Mouse (Mus musculus) gastrocnemius, postnatal 10 days (tissue): ENCODE measurements at regions not wholly inside any gene's neighbourhood (a gene's known extent, or its start where the extent isn't known, plus 50 kb on each side); places are given as distances from the start of the nearest gene placed in this dataset.

Experiments
- DNase-seq: peaks from one replicate; pipeline ENCODE4 v3.0.0; 2021; ENCODE audit warnings: mixed read lengths

- DNase-seq, result no peak
These were observed 103.3 kb upstream of the Tbl1xr1 start for GRCm38 (mm10) chr3:21973153-21973552.

GRCm38 (mm10) chr3:21973681-21974080, 102.8 kb upstream of the Tbl1xr1 start:
- DNase-seq, result no peak

- no peak for DNase-seq
These were observed 101.7 kb upstream of the Tbl1xr1 start for GRCm38 (mm10) chr3:21974766-21975165.

GRCm38 (mm10) chr3:21977775-21978174, 98.7 kb upstream of the Tbl1xr1 start:
- no peak for DNase-seq

GRCm38 (mm10) chr3:21982991-21983390, 93.5 kb upstream of the Tbl1xr1 start:
- DNase-seq, result no peak

- DNase-seq, result no peak
These were observed 92.3 kb upstream of the Tbl1xr1 start for GRCm38 (mm10) chr3:21983993-21984725.

GRCm38 (mm10) chr3:21984807-21985206, 91.6 kb upstream of the Tbl1xr1 start:
- DNase-seq, result no peak

- no peak for DNase-seq
These were observed 90.1 kb upstream of the Tbl1xr1 start for GRCm38 (mm10) chr3:21986164-21986892.

- no peak for DNase-seq
These were observed 89.6 kb upstream of the Tbl1xr1 start for GRCm38 (mm10) chr3:21986893-21987250.

- DNase-seq, result no peak
These were observed 88.9 kb upstream of the Tbl1xr1 start for GRCm38 (mm10) chr3:21987455-21988009.

GRCm38 (mm10) chr3:21988010-21988531, 88.4 kb upstream of the Tbl1xr1 start:
- no peak for DNase-seq

GRCm38 (mm10) chr3:21990526-21990925, 85.9 kb upstream of the Tbl1xr1 start:
- DNase-seq, result no peak

- DNase-seq, result no peak
These were observed 84.7 kb upstream of the Tbl1xr1 start for GRCm38 (mm10) chr3:21991681-21992152.

GRCm38 (mm10) chr3:21992203-21992602, 84.2 kb upstream of the Tbl1xr1 start:
- no peak for DNase-seq

- DNase-seq, result no peak
These were observed 82.5 kb upstream of the Tbl1xr1 start for GRCm38 (mm10) chr3:21993961-21994360.

GRCm38 (mm10) chr3:21995566-21996391, 80.7 kb upstream of the Tbl1xr1 start:
- DNase-seq, result no peak

- DNase-seq, result no peak
These were observed 79.1 kb upstream of the Tbl1xr1 start for GRCm38 (mm10) chr3:21997387-21997786.

GRCm38 (mm10) chr3:22005456-22005855, 71.0 kb upstream of the Tbl1xr1 start:
- DNase-seq, result no peak

GRCm38 (mm10) chr3:22006113-22006512, 70.3 kb upstream of the Tbl1xr1 start:
- no peak for DNase-seq

- DNase-seq, result no peak
These were observed 69.8 kb upstream of the Tbl1xr1 start for GRCm38 (mm10) chr3:22006651-22007050.

GRCm38 (mm10) chr3:22007736-22008135, 68.7 kb upstream of the Tbl1xr1 start:
- DNase-seq, result no peak

GRCm38 (mm10) chr3:22008432-22008831, 68.0 kb upstream of the Tbl1xr1 start:
- DNase-seq, result no peak
